Mouse (Mus musculus) kidney, adult 2 months (tissue): ENCODE results near the gene Chek2. TPM values are rescaled to one million over a fixed set of nuclear protein-coding genes. Genes with fewer than 3 reads are reported as not detected.
"Not testable (repeated sequence)": the region's sequence is repeated elsewhere in the genome, so short reads cannot be mapped to it uniquely, and the experiment has no call there.

ENCODE experiments used
- DNase-seq: peaks from one replicate; pipeline ENCODE4 v3.0.0; 2021
- H3K27ac ChIP-seq: fragments of 200-500 bp; 2 replicates; pipeline ENCODE4 v1.5.1; 2012; ENCODE audit warnings: low read depth, low read length, control low read depth, inconsistent platforms; ENCODE audit not compliant: insufficient read depth
- H3K27me3 ChIP-seq: fragments of 200-500 bp; replicated peaks from 2 replicates; pipeline ENCODE4 v1.6.1; 2012; ENCODE audit warnings: mild to moderate bottlenecking, moderate library complexity, low read length, inconsistent platforms; ENCODE audit not compliant: control insufficient read depth, insufficient read depth
- H3K36me3 ChIP-seq: fragments of 200-500 bp; 2 replicates; pipeline ENCODE4 v1.6.1; 2012; ENCODE audit warnings: mild to moderate bottlenecking, moderate library complexity, low read length, inconsistent platforms; ENCODE audit not compliant: control insufficient read depth, insufficient read depth
- H3K4me1 ChIP-seq: fragments of 200-500 bp; 2 replicates; pipeline ENCODE4 v1.6.1; 2011; ENCODE audit warnings: low read length; ENCODE audit not compliant: control insufficient read depth, insufficient read depth
- H3K4me3 ChIP-seq: fragments of 200-500 bp; 2 replicates; pipeline ENCODE4 v1.5.1; 2011; ENCODE audit warnings: mild to moderate bottlenecking, low read depth, low read length, control low read depth; ENCODE audit not compliant: insufficient read depth
- CTCF ChIP-seq: fragments of 200-500 bp; conservative IDR thresholded peaks from 2 replicates; pipeline ENCODE4 v1.5.1; 2011; ENCODE audit warnings: low read depth, mild to moderate bottlenecking, control low read depth, low read length, moderate library complexity, mixed read lengths; ENCODE audit not compliant: insufficient read depth, insufficient read length
- POLR2A ChIP-seq: fragments of 200-500 bp; IDR thresholded peaks from one replicate; pipeline ENCODE4 v1.6.1; 2011; ENCODE audit warnings: low read depth, low read length, control low read depth
- WGBS: fragments of 180-500 bp; shearing (Covaris S2); methylation state at CpG from one replicate; pipeline ENCODE4 v1.1.7; 2018; 5-methylcytosine and 5-hydroxymethylcytosine counted together
- polyA plus RNA-seq: library from polyadenylated mRNA; depleted of rRNA; stranded (reverse); fragments of >200 nt; gene quantifications from 2 replicates; pipeline ENCODE4 v1.2.3, GENCODE M21; 2012

The Chek2 gene
- polyA plus RNA-seq, 1 experiment, result 4.5 TPM

DNA sequence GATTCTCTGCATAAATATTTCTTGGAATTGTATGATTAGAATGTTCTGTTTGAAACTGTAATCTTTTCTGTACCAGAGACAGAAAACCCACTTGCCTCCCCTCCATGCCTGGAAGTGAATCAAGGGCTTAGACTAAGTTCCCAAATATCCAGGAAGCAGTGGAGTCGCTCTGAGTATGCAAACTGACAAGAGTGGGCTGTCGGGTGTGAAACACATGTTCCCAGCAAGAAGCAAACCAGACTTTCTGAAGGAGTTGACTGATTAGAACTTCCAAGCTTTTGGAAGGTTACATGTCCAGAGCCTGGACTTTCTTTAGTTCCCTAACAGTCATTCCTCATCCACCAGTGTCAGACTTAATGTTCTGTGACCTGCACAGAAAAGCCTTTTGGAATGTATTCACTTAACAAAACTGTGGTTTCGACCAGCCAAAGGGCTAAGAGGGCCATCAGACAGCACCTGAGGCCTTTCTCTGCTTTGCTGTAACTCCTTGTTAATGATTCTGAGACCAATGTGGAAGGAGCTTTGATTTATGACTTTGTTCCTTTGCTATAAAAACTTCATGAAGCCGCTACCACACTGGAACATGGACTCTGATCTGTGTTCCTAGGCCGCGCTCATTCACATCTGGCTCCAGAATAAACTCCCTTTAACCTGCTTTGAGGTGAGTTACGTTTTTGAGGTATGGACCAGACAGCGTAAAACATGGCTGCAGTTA lies 12.8 kb upstream of the Chek2 start:
- Histone ChIP-seq H3K4me3 (no peak overlapping the region), H3K4me1 (peaks cover 20% of the 10 kb centered on the region), H3K27me3 (no peaks in the 10 kb centered on the region), H3K27ac (peak overlapping the region; percentile 95), H3K36me3 (no peaks in the 10 kb centered on the region)
- 25% methylated on average over 8 of the region's 8 CpGs for WGBS
- TF ChIP-seq CTCF (no peak), POLR2A (no peak)
- DNase-seq, result peak; percentile 83

DNA sequence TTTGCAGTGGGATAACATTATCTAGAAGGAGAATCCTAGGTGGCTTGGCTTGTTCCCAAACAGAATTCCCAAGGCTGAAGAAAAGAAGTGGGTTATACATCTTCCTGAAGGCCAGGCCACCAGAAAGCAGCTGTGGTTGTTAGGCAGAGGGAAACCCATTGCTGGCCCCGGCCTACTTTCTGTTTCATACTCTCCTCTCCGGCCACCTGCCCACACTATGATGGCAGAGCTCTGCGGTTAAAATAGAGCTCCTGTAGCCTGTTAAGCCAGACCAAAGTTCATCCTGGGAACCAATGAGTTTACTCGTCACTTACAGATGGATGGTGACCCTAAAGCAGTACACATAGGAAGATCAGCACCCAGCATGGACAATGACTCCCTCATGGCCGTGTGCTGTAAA lies 12.2 kb upstream of the Chek2 start:
- TF ChIP-seq CTCF (no peak), POLR2A (no peak)
- H3K4me3 ChIP-seq, result no peak overlapping the region
- peak overlapping the region; percentile 79 for H3K27ac ChIP-seq
- peaks cover 20% of the 10 kb centered on the region for H3K4me1 ChIP-seq
- no peaks in the 10 kb centered on the region for H3K36me3 ChIP-seq
- 59% methylated on average over 5 of the region's 5 CpGs for WGBS
- H3K27me3 ChIP-seq, result no peaks in the 10 kb centered on the region
- DNase-seq, result peak; percentile 39

DNA sequence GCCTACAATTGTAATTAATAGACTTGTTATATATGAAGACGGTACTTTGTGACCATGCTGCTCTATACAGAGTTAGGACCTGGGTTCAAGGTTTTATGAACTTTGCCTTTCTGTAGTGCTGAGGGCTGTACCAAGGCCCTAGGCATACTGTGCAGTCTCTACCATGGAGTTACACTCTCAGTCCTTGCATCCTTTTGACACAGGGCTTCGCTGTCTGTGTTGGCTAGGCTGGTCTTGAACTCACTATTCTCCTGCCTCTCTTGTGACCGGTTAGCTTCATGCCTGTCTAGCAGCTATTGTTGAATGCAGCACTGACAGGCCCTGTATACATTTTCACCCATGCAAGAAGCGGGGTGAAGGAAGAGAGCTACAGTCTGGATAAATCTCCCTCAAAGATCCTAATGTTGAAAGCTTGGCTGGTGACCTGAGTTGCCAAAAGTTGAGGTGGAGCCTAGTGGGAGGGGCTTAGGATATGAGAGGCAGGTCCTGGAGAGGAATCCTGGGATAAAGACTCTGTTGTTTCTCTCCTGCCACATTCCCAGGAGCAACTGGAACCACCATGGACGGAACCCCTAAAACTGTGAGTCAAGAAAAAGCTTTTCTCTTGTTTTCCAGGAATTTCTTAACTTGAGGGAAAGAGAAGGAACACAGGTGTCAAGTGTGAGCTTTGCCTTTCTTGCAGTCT lies 8.6 kb upstream of the Chek2 start:
- no peak for TF ChIP-seq POLR2A
- TF ChIP-seq CTCF, result no peak
- no peak overlapping the region for H3K4me3 ChIP-seq
- H3K4me1 ChIP-seq, result peaks cover 18% of the 10 kb centered on the region
- no peak overlapping the region for H3K27ac ChIP-seq
- no peaks in the 10 kb centered on the region for H3K36me3 ChIP-seq
- DNase-seq, result no peak
- H3K27me3 ChIP-seq, result no peaks in the 10 kb centered on the region
- WGBS, result 97% methylated on average over 5 of the region's 5 CpGs

DNA sequence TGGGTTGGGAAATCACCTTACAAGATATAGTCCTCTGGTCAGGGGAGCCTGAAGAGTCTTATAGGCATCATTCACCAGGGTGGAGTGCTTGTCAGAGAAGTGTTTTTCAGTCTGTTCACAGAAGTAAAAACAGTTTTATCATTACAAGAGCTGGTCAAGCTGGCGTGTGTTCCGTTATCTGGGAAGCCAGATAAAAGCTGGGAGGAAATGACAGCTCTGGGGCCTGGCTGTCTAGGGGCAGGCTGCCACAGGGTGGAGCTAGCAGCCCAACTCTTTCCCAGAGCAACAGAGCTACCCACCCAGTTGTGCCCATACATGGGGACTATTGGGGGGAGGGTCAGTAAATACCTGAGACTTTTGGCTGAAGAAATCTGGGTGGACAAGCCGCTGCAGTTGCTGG lies 3.8 kb upstream of the Chek2 start:
- TF ChIP-seq CTCF (peak; percentile 61), POLR2A (no peak)
- DNase-seq, result peak; percentile 59
- Histone ChIP-seq H3K4me3 (no peak overlapping the region), H3K36me3 (no peaks in the 10 kb centered on the region), H3K4me1 (peaks cover 5% of the 10 kb centered on the region; the same call in 1 of the 2 replicates), H3K27me3 (no peaks in the 10 kb centered on the region), H3K27ac (no peak overlapping the region)
- 43% methylated on average over 3 of the region's 3 CpGs for WGBS

DNA sequence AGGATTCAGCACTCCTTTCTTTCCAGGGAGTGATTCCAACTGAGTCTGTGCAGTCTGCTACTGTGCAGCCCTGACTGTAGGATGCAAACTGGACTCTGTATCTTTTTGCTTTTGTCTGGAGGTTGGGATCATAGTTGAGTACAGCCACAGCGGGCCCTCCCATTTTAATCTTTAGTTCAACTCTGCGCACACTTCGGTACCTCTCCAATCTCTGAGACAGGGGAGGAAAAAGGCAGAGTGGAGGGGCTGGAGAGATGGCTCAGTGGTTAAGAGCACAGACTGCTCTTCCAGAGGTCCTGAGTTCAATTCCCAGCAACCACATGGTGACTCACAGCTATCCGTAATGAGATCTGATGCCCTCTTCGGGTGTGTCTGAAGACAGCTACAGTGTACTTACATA lies 1.8 kb upstream of the Chek2 start:
- not testable (repeated sequence) for H3K4me3 ChIP-seq, H3K4me1 ChIP-seq, H3K27ac ChIP-seq, H3K27me3 ChIP-seq, H3K36me3 ChIP-seq, DNase-seq
- WGBS, result 87% methylated on average over 5 of the region's 5 CpGs

DNA sequence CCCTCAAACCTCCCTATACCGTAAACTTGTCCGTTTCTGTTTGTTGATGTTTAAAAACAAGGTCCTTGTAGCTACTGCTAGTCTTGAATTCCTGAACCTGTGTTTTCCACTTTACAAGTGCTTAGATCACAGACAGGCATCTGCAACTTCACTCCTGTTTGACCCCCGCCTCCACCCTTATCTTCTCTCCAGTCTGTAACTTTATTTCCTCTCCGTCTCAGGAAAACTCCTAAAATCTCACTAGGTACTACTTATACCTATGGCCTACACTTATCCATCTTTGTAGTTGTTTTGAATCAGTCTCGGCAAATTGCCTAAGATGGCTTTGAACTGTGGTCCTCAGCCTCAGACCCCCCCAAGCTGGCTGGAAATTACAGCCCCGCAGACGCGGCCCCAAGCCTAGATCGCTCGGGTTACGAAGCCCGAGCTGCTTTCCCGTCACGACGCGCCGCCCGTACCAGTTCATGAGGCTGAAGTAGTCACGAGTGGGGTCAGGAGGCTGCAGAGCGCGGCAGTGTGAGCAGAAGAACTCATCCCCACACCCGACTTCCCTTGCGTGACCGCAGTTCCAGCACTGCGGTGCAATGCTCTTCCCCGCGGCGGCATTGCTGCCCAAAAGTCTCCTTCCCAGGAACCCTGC lies 621 bp upstream of the Chek2 start:
- 4% methylated on average over 28 of the region's 28 CpGs for WGBS
- no peak for DNase-seq
- Histone ChIP-seq H3K27ac (peak overlapping the region; percentile 59), H3K27me3 (no peaks in the 10 kb centered on the region), H3K4me3 (peak overlapping the region; percentile 81), H3K36me3 (no peaks in the 10 kb centered on the region), H3K4me1 (peaks cover 5% of the 10 kb centered on the region; the same call in 1 of the 2 replicates)
- no peak for TF ChIP-seq POLR2A
- no peak for TF ChIP-seq CTCF

DNA sequence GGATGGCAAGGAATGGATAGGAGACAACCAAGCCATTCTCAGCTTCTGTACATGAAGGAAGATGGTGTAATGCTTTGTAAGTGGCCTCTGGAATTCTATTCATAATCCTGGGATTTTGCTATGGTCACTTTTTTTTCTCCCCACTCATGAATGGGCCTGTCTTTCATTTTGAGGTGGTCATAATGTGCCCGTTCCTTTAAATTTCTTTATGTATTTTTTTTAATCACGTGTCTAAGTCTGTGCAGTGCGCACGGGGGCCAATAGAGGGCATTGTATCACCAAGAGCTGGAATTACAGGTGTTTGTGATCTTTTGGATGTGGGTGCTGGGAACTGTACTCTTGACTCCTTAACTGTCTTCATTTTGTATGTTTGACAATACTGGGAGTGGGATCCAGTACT lies 686 bp downstream of the Chek2 start:
- peak; percentile 49 for DNase-seq
- TF ChIP-seq POLR2A (no peak), CTCF (peak; percentile 54)
- H3K4me1 ChIP-seq, result peaks cover 5% of the 10 kb centered on the region; the same call in 1 of the 2 replicates
- H3K27me3 ChIP-seq, result no peaks in the 10 kb centered on the region
- H3K36me3 ChIP-seq, result no peaks in the 10 kb centered on the region
- H3K4me3 ChIP-seq, result peak overlapping the region; percentile 80
- peak overlapping the region; percentile 4; the same call in 1 of the 2 replicates for H3K27ac ChIP-seq
- WGBS, result 10% methylated on average over 4 of the region's 4 CpGs
